Mouse (Mus musculus) spleen, adult 18-20 months (tissue): ENCODE results near the gene Neurod4.

Source experiments
- DNase-seq, 2 experiments: peaks; one replicate each; pipeline ENCODE4 v3.0.0; 2022; ENCODE audit warnings: mixed read lengths in 2 of 2

Neurod4 gene

DNA sequence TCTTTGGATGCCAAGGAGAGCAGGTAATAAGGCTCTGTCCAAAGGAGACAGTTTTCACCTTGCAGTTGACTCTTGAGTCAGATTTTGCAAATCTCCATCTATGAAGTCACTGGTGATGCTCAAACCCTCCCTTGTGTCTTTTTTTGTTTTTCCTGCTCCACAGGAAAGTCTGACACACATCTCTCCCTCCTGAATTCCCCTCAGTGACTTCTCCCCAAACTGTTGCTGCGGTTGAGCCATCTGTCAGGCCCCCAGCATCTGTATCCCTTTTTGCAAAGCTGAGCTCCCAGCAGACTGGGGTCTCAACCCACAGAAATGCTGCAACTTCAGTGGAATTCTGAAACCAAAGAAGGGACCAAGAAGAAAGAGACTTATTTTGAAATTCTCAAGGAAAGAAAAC lies 47.9 kb downstream of the Neurod4 start:
- no peak for DNase-seq

- no peak for DNase-seq
Observed at GRCm38 (mm10) chr10:130229584-130229983, 50.5 kb downstream of the Neurod4 start.

GRCm38 (mm10) chr10:130228246-130228645 lies 51.8 kb downstream of the Neurod4 start:
- peak in 1 of 2 experiments; percentile 35 for DNase-seq

- no peak for DNase-seq
Observed at GRCm38 (mm10) chr10:130225034-130225433, 55.0 kb downstream of the Neurod4 start.
